ENCODE assay signal across 8 mouse cellular contexts in the genomic region with DNA sequence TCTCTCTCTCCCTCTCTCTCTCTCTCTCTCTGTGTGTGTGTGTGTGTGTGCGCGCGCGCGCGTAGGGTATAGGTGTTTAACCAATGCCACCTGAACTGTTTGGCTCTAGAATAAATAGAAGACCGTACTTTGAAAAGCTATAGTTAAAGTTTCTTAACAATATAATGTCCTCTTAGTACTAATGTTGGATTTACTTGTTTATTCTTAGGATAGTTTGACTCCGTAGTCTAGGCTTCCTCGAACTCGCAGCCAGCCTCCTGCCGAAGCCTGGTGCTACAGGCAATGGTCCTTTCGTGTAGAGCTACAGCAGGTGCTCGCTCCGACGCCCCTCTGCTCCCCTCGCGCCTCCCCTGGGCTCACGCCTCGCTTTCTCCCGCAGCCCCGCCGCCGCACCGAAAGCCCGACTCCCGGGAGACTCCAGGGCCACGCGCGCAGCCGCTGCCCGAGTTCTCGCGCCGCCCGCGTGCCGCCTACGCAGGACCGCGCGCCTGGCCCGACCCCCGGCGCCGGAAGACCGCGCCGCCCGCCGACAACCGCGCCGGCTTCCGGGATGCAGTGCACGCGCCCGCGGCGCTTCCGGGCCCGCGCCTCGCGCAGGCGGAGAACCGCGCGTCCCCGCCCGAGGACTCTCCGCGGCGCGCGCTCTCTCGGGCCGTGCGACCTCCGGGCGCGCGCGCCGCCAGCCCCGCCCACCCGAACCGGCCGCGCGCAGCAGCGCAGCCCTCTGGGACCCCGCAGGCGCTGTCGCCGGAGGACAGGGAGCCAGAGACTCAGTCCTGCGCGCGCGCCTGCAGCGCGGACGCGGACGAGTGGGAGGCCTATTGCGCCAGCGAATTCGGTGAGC. TPM values are rescaled to one million over a fixed set of nuclear protein-coding genes. Genes with fewer than 3 reads are reported as not detected.
DNase-seq lines count a peak whose midpoint lies in the region; ATAC-seq and TF ChIP-seq lines count a peak whose summit lies in the region.

No protein-coding gene starts in this region.

- peak; percentile 96 for ATAC-seq in forebrain, postnatal 0 days

- no peaks in the 10 kb centered on the region for H3K36me3 ChIP-seq in forebrain, postnatal 0 days (ENCODE audit: insufficient read depth)

- under 1% methylated on average over 107 of the region's 107 CpGs for WGBS in cerebellum, adult 2 months
- under 1% methylated on average over 93 of the region's 107 CpGs for WGBS in forebrain, postnatal 0 days

- H3K27ac ChIP-seq in cerebellum, adult 2 months (ENCODE audit: insufficient read depth, low read length): peak overlapping the region; percentile 76
- peak overlapping the region; percentile 85 for H3K27ac ChIP-seq in forebrain, postnatal 0 days (ENCODE audit: low read depth, low read length)

- H3K9me3 ChIP-seq in forebrain, postnatal 0 days (ENCODE audit: low read length): no peaks in the 10 kb centered on the region

- peak overlapping the region; percentile 56 for H3K9ac ChIP-seq in forebrain, postnatal 0 days

- no peaks in the 10 kb centered on the region for H3K27me3 ChIP-seq in cerebellum, adult 2 months (ENCODE audit: control insufficient read depth, insufficient read depth, low read length)
- H3K27me3 ChIP-seq in forebrain, postnatal 0 days (ENCODE audit: insufficient read depth, low read length): no peaks in the 10 kb centered on the region

- peak overlapping the region; percentile 97 for H3K4me3 ChIP-seq in cerebellum, adult 2 months (replicated peaks; ENCODE audit: insufficient read depth, low read depth, low read length)
- H3K4me3 ChIP-seq in forebrain, postnatal 0 days (ENCODE audit: low read depth, low read length): peak overlapping the region; percentile 52

- peak; percentile 57 for TF ChIP-seq POLR2A in cerebellum, adult 2 months (IDR thresholded peaks at IDR 0.05; ENCODE audit: borderline replicate concordance, insufficient read depth, low read length)

- TF ChIP-seq CTCF in cerebellum, adult 2 months (IDR thresholded peaks at IDR 0.05; ENCODE audit: borderline replicate concordance, insufficient read depth, low read depth, low read length): no peak
- TF ChIP-seq CTCF in forebrain, postnatal 0 days (IDR thresholded peaks at IDR 0.05; ENCODE audit: low read depth): no peak

- DNase-seq in NIH3T3 (ENCODE audit: low read depth): peak; percentile 95
- DNase-seq in cerebellum, adult 2 months: peak; percentile 90 to 91
- DNase-seq in forebrain, postnatal 0 days: peak; percentile 98
- DNase-seq in heart, postnatal 4 days: peak; percentile 92
- DNase-seq in layer of hippocampus, postnatal 10 days (ENCODE audit: low spot score in 2 of 2): peak; percentile 86 to 92
- DNase-seq in lung, postnatal 10 days: peak; percentile 92
- DNase-seq in retina, embryonic 14.5 days (ENCODE audit: low spot score): peak; percentile 93
- DNase-seq in thymus, postnatal 36 days: peak; percentile 91 to 93

- H3K4me1 ChIP-seq in cerebellum, adult 2 months (ENCODE audit: control insufficient read depth, insufficient read depth, low read length): peaks cover 4% of the 10 kb centered on the region
- H3K4me1 ChIP-seq in forebrain, postnatal 0 days (ENCODE audit: insufficient read depth): peaks cover 7% of the 10 kb centered on the region

- H3K4me2 ChIP-seq in forebrain, postnatal 0 days (ENCODE audit: low read depth): peak overlapping the region; percentile 92

RNA-seq across cellular contexts. Expression of a gene that starts 2.2 kb away (rescaled TPM):
- 6.8 and 7.7 TPM in 2 replicates for polyA plus RNA-seq in cerebellum, adult 2 months (2012; rRNA removed)
- 8.7 and 9.7 TPM in 2 replicates for total RNA-seq in forebrain, postnatal 0 days (2014; rRNA removed)
- 9.5 and 10.0 TPM in 2 replicates for polyA plus RNA-seq in forebrain, postnatal 0 days (2015; fragmentation: Nextera tagmentation; extraction: Ambion mirVana)
- 1 to 10 TPM; 3.7 to 4.0 TPM for total RNA-seq in heart, postnatal 4 days (2021)
- total RNA-seq in layer of hippocampus, postnatal 10 days (2021): 1 to 10 TPM; 3.0 to 3.9 TPM

RNA-seq across cellular contexts. Expression of a gene that starts 28.3 kb away (rescaled TPM):
- polyA plus RNA-seq in cerebellum, adult 2 months (2012; rRNA removed): 30.1 and 32.2 TPM in 2 replicates
- total RNA-seq in forebrain, postnatal 0 days (2014; rRNA removed): 75.5 and 83.5 TPM in 2 replicates
- 100 and 102 TPM in 2 replicates for polyA plus RNA-seq in forebrain, postnatal 0 days (2015; fragmentation: Nextera tagmentation; extraction: Ambion mirVana)
- total RNA-seq in heart, postnatal 4 days (2021): 100 to 1,000 TPM; 179 to 190 TPM
- 10 to 100 TPM; 47.2 to 47.7 TPM for total RNA-seq in layer of hippocampus, postnatal 10 days (2021)

Comparison
In these comparisons a context has a peak if more than half of its experiments do, and no peak if none do; other contexts are left out.
1. Peak in every context shown above with its lines: DNase-seq, ATAC-seq, H3K4me3 ChIP-seq and H3K27ac ChIP-seq.